Mouse (Mus musculus): Measurements from ENCODE around the gene Cers3. TPM values are rescaled to one million over a fixed set of nuclear protein-coding genes. Genes with fewer than 3 reads are reported as not detected.

Gene Cers3
- polyA plus RNA-seq, 1 experiment, result 69.7 TPM

- Histone ChIP-seq H3K36me3 (ENCODE audit: control insufficient read depth, insufficient read depth, low read length) (no peaks in the 10 kb centered on the region; the same call in 1 of the 2 replicates), H3K4me3 (ENCODE audit: control insufficient read depth, low read depth, low read length) (no peak overlapping the region), H3K27ac (ENCODE audit: control insufficient read depth, insufficient read depth, low read depth, low read length) (no peak overlapping the region), H3K4me1 (ENCODE audit: control insufficient read depth, insufficient read depth, low read length) (no peaks in the 10 kb centered on the region), H3K27me3 (ENCODE audit: control insufficient read depth, insufficient read depth, low read length) (no peaks in the 10 kb centered on the region)
- TF ChIP-seq CTCF (IDR thresholded peaks at IDR 0.05; ENCODE audit: control insufficient read depth, insufficient read depth, insufficient replicate concordance, low read depth, low read length) (no peak), POLR2A (IDR thresholded peaks at IDR 0.05; ENCODE audit: control insufficient read depth, low read depth, low read length) (no peak)
Observed at GRCm38 (mm10) chr7:66741412-66741811, 1.9 kb upstream of the Cers3 start.

GRCm38 (mm10) chr7:66746972-66747371 is 3.7 kb downstream of the Cers3 start:
- no peak overlapping the region for H3K4me3 ChIP-seq (ENCODE audit: control insufficient read depth, low read depth, low read length)
- H3K36me3 ChIP-seq (ENCODE audit: control insufficient read depth, insufficient read depth, low read length), result no peaks in the 10 kb centered on the region; the same call in 1 of the 2 replicates
- H3K4me1 ChIP-seq (ENCODE audit: control insufficient read depth, insufficient read depth, low read length), result no peaks in the 10 kb centered on the region
- TF ChIP-seq POLR2A (IDR thresholded peaks at IDR 0.05; ENCODE audit: control insufficient read depth, low read depth, low read length) (no peak), CTCF (IDR thresholded peaks at IDR 0.05; ENCODE audit: control insufficient read depth, insufficient read depth, insufficient replicate concordance, low read depth, low read length) (no peak)
- H3K27ac ChIP-seq (ENCODE audit: control insufficient read depth, insufficient read depth, low read depth, low read length), result no peak overlapping the region
- no peaks in the 10 kb centered on the region for H3K27me3 ChIP-seq (ENCODE audit: control insufficient read depth, insufficient read depth, low read length)

GRCm38 (mm10) chr7:66749998-66750397 is 6.7 kb downstream of the Cers3 start:
- Histone ChIP-seq H3K27ac (ENCODE audit: control insufficient read depth, insufficient read depth, low read depth, low read length) (no peak overlapping the region), H3K27me3 (ENCODE audit: control insufficient read depth, insufficient read depth, low read length) (no peaks in the 10 kb centered on the region), H3K4me1 (ENCODE audit: control insufficient read depth, insufficient read depth, low read length) (no peaks in the 10 kb centered on the region), H3K36me3 (ENCODE audit: control insufficient read depth, insufficient read depth, low read length) (no peaks in the 10 kb centered on the region; the same call in 1 of the 2 replicates), H3K4me3 (ENCODE audit: control insufficient read depth, low read depth, low read length) (no peak overlapping the region)
- TF ChIP-seq CTCF (IDR thresholded peaks at IDR 0.05; ENCODE audit: control insufficient read depth, insufficient read depth, insufficient replicate concordance, low read depth, low read length), result no peak
- TF ChIP-seq POLR2A (IDR thresholded peaks at IDR 0.05; ENCODE audit: control insufficient read depth, low read depth, low read length), result no peak

- H3K27ac ChIP-seq (ENCODE audit: control insufficient read depth, insufficient read depth, low read depth, low read length), result no peak overlapping the region
- TF ChIP-seq POLR2A (IDR thresholded peaks at IDR 0.05; ENCODE audit: control insufficient read depth, low read depth, low read length) (no peak), CTCF (IDR thresholded peaks at IDR 0.05; ENCODE audit: control insufficient read depth, insufficient read depth, insufficient replicate concordance, low read depth, low read length) (no peak)
- no peaks in the 10 kb centered on the region for H3K27me3 ChIP-seq (ENCODE audit: control insufficient read depth, insufficient read depth, low read length)
- H3K4me1 ChIP-seq (ENCODE audit: control insufficient read depth, insufficient read depth, low read length), result no peaks in the 10 kb centered on the region
- no peak overlapping the region for H3K4me3 ChIP-seq (ENCODE audit: control insufficient read depth, low read depth, low read length)
- no peaks in the 10 kb centered on the region; the same call in 1 of the 2 replicates for H3K36me3 ChIP-seq (ENCODE audit: control insufficient read depth, insufficient read depth, low read length)
Observed at GRCm38 (mm10) chr7:66753816-66754215, 10.5 kb downstream of the Cers3 start.

GRCm38 (mm10) chr7:66755611-66756010 is 12.3 kb downstream of the Cers3 start:
- TF ChIP-seq POLR2A (IDR thresholded peaks at IDR 0.05; ENCODE audit: control insufficient read depth, low read depth, low read length) (no peak), CTCF (IDR thresholded peaks at IDR 0.05; ENCODE audit: control insufficient read depth, insufficient read depth, insufficient replicate concordance, low read depth, low read length) (no peak)
- Histone ChIP-seq H3K4me3 (ENCODE audit: control insufficient read depth, low read depth, low read length) (no peak overlapping the region), H3K27me3 (ENCODE audit: control insufficient read depth, insufficient read depth, low read length) (no peaks in the 10 kb centered on the region), H3K36me3 (ENCODE audit: control insufficient read depth, insufficient read depth, low read length) (no peaks in the 10 kb centered on the region; the same call in 1 of the 2 replicates), H3K27ac (ENCODE audit: control insufficient read depth, insufficient read depth, low read depth, low read length) (no peak overlapping the region), H3K4me1 (ENCODE audit: control insufficient read depth, insufficient read depth, low read length) (no peaks in the 10 kb centered on the region)

DNA sequence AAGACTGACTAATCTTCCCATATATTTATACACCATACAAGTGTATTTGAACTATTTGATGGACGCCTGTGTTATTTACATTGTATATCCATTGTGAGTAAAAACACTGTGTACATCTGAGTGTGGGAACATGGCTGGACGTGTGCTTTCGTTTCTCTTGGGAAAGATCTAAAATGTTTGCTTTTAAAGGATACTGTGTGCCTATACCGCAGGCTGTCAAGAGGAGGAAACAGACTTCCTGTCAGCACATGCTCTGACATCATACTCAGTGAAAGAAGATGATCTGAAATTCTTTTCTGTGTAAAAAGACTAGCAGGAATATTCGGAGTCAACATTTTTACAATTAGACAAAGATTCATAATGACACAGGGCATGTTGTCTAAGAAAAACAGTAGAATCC is 26.6 kb downstream of the Cers3 start:
- H3K4me1 ChIP-seq (ENCODE audit: control insufficient read depth, insufficient read depth, low read length), result no peaks in the 10 kb centered on the region
- TF ChIP-seq CTCF (IDR thresholded peaks at IDR 0.05; ENCODE audit: control insufficient read depth, insufficient read depth, insufficient replicate concordance, low read depth, low read length) (no peak), POLR2A (IDR thresholded peaks at IDR 0.05; ENCODE audit: control insufficient read depth, low read depth, low read length) (no peak)

GRCm38 (mm10) chr7:66770706-66771105 is 27.4 kb downstream of the Cers3 start:
- TF ChIP-seq POLR2A (IDR thresholded peaks at IDR 0.05; ENCODE audit: control insufficient read depth, low read depth, low read length) (no peak), CTCF (IDR thresholded peaks at IDR 0.05; ENCODE audit: control insufficient read depth, insufficient read depth, insufficient replicate concordance, low read depth, low read length) (no peak)
- Histone ChIP-seq H3K4me1 (ENCODE audit: control insufficient read depth, insufficient read depth, low read length) (no peaks in the 10 kb centered on the region), H3K27ac (ENCODE audit: control insufficient read depth, insufficient read depth, low read depth, low read length) (no peak overlapping the region), H3K27me3 (ENCODE audit: control insufficient read depth, insufficient read depth, low read length) (no peaks in the 10 kb centered on the region), H3K4me3 (ENCODE audit: control insufficient read depth, low read depth, low read length) (no peak overlapping the region), H3K36me3 (ENCODE audit: control insufficient read depth, insufficient read depth, low read length) (no peaks in the 10 kb centered on the region)

More for the DNA sequence above, 26.6 kb downstream of the Cers3 start:
- Histone ChIP-seq H3K36me3 (ENCODE audit: control insufficient read depth, insufficient read depth, low read length) (no peaks in the 10 kb centered on the region), H3K27me3 (ENCODE audit: control insufficient read depth, insufficient read depth, low read length) (no peaks in the 10 kb centered on the region), H3K27ac (ENCODE audit: control insufficient read depth, insufficient read depth, low read depth, low read length) (no peak overlapping the region), H3K4me3 (ENCODE audit: control insufficient read depth, low read depth, low read length) (no peak overlapping the region)

DNA sequence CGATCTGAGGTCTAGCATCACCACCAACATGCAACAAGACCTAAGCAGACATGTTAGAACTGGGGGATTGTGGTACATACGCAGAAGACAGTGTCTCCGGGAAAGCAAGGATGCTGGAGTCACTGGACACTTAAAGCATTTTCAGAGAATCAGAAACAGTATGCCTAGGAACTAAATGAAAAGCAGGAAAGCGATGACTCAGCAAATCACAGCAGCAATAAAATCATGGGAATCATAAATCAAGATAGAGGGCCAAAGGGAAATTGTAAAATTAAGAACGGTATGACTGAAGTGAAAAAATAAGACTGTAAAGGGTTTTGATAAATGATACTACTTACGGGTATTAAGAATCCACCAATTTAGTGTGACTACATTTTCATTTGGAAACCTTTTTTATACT is 27.9 kb downstream of the Cers3 start:
- TF ChIP-seq CTCF (IDR thresholded peaks at IDR 0.05; ENCODE audit: control insufficient read depth, insufficient read depth, insufficient replicate concordance, low read depth, low read length), result no peak
- TF ChIP-seq POLR2A (IDR thresholded peaks at IDR 0.05; ENCODE audit: control insufficient read depth, low read depth, low read length), result no peak
- Histone ChIP-seq H3K4me3 (ENCODE audit: control insufficient read depth, low read depth, low read length) (no peak overlapping the region), H3K4me1 (ENCODE audit: control insufficient read depth, insufficient read depth, low read length) (no peaks in the 10 kb centered on the region), H3K27ac (ENCODE audit: control insufficient read depth, insufficient read depth, low read depth, low read length) (no peak overlapping the region), H3K36me3 (ENCODE audit: control insufficient read depth, insufficient read depth, low read length) (no peaks in the 10 kb centered on the region), H3K27me3 (ENCODE audit: control insufficient read depth, insufficient read depth, low read length) (no peaks in the 10 kb centered on the region)

All from testis, adult 2 months (tissue).